Mouse (Mus musculus) CH12F3 (cell line): ENCODE results near the gene Naa60.

Experiments used
- in situ Hi-C: fragments of 300-500 bp; cut with MboI; formaldehyde crosslinking; loops from 2 replicates; pipeline ENCODE4 v1.14.3; 2020; ENCODE audit warnings: low sequenced_read_pairs

The Naa60 gene

GRCm38 (mm10) chr16:3885065-3885670, 13.0 kb downstream of the Naa60 start:
- in situ Hi-C loops = no loop called here

DNA sequence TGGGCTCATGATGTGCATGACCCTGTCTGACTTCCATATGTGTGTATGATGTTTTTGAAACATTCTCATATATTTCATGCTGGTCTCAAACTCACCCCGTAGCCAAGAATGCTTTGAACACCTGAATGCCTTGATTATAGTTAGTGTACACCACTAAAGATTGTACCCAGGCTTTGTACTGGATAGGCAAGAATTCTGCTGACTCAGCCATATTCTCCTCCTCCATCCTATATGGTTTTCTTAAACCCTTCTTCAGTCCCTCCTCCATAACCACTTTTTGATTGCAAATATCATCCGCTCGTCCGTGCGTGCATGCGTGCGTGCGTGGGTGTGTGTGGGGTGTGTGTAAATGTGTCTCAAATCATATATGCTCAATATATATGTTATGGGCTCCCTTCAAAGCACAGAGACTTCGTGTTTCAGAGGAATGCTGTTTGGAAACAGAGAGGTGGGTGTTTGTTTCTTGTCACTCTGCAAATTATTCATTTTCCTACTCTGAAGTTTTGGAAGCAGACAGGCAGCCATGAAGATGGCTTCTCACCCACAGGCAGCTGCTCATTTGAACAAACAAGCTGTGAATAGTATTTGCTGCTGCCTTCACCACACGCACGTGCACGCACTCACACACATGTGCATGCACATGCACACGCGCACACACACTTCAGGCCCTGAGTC, 19.6 kb downstream of the Naa60 start:
- in situ Hi-C loops = no loop called here

DNA sequence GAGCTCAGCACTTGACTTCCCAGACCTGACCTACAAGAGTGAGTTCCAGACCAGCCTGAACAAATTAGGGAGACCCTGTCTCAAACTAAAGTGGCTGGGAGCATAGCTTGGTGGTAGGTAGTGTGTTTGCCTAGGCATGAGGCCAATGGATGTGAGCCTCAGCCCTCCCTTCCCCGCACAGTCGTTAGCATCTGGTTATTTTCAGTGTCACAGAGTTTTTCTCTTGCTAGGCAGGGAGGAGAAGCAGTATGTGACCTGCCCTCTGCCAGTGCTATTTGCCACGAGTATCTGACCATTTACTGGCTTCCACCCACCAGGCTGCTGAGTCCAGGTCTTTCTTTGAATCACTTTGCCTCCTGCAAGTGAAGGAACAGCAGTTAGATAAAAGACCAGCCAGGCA, 21.6 kb downstream of the Naa60 start:
- in situ Hi-C loops = no loop called here

GRCm38 (mm10) chr16:3895173-3895792, 23.1 kb downstream of the Naa60 start:
- in situ Hi-C loops = no loop called here

- in situ Hi-C loops = no loop called here
These were observed 23.9 kb downstream of the Naa60 start for GRCm38 (mm10) chr16:3896046-3896445.

DNA sequence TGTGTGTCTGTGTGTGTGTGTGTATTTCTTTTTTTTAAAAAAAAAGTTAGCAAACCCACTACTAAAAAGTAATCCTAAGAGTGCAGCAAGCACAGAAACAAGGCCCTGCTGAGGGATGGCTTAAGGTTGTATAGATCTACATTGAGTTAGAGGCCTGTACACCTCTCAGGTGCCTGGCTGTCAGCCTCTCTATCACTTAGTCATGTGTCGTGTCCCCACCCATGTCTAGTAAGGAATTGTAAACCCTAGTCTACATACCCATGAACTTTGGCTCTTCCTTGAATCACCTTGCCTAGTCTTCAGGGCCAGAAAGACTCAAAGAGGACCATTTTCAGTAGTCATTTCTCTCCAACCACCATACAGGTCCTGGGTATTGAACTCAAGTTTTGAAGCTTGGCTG, 24.4 kb downstream of the Naa60 start:
- in situ Hi-C loops = no loop called here

DNA sequence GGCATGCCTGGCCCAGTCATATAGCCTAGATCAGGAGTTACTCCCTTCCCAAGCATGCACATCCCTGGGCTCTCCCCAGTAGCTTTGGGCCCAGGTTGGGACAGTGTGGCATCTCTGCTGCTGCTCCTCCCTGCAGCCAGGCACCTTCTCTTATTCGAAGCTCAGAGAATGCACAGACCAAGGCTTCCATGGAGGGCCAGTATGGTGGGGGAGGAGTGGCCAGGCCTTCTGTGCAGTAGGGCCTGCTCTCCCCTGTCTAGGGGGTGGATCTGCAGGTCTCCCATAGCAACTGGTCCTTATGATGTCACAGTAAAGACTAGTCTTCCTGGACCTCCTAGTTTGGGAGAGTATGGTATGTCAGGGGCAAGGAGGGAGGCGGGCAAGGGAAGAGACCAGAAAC, 35.3 kb downstream of the Naa60 start:
- in situ Hi-C loops = no loop called here

GRCm38 (mm10) chr16:3908537-3909111, 36.4 kb downstream of the Naa60 start, which contains the start of the genes 1700037C18Rik and Cluap1:
TSS of gene 1700037C18Rik (minus strand) at chr16:3908689.
TSS of gene Cluap1 (plus strand) at chr16:3908801.
- in situ Hi-C loops = no loop called here

GRCm38 (mm10) chr16:3909118-3909517, 36.9 kb downstream of the Naa60 start:
- in situ Hi-C loops = no loop called here

DNA sequence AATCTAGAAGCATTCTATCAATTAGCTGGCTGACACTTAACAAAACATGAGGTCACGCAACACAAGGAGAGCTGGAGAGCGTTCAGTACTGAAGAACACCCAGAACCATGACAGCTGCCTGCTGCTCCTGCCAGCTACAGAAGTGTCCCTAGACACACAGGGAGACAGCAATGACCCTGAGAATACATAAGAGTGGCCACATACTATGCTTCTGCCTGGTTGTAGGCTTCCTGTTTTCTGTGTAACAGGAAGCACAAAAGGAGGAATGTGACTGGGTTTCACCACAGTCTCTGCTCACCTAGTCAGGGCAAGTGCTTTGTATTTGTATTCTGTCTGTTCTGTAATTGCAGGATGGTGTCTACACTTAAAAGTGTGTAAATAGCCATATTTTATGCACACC, 48.6 kb downstream of the Naa60 start:
- in situ Hi-C loops = no loop called here

DNA sequence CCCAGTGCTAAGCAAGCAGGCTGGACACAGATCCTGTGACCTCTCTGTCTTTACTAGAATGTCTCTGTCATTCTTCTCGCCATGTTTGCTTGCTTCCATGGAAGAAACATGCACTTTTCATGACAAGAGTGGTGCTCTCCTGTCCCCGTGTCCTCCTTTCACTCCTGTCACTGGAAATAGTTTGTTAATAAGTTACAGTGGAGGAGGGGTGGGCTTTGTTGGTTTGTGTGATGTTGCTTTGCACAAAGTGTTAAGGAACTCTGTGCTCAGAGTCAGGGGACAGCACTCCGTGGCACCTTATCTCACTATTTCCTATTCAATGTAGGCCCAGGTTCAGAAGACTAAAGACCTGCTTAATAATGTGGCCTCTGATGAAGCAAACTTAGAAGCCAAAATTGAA, 51.3 kb downstream of the Naa60 start:
- in situ Hi-C loops = no loop called here

GRCm38 (mm10) chr16:3923966-3924365, 51.8 kb downstream of the Naa60 start:
- in situ Hi-C loops = no loop called here

DNA sequence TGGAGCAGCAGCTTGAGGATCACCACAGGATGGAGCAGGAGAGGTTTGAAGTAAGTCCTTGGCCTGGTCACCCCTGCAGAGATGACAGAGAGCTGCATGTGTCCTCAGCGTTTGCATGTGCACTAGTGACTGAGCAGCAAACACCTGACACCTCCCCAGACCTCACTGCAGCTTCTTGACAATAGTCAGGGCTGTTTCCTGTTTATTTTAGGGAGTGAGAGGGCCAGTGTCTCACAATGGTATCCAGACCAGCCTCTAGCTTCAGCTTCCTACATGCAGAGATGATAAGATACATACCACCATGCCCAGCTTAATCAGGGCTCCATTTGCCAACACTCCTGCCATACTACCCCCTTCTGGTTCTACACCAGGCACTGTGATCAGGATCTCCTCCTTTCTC, 56.4 kb downstream of the Naa60 start:
- in situ Hi-C loops = no loop called here

GRCm38 (mm10) chr16:3929151-3929550, 57.0 kb downstream of the Naa60 start:
- in situ Hi-C loops = no loop called here

- in situ Hi-C loops = no loop called here
These were observed 61.4 kb downstream of the Naa60 start for GRCm38 (mm10) chr16:3933536-3933935.

DNA sequence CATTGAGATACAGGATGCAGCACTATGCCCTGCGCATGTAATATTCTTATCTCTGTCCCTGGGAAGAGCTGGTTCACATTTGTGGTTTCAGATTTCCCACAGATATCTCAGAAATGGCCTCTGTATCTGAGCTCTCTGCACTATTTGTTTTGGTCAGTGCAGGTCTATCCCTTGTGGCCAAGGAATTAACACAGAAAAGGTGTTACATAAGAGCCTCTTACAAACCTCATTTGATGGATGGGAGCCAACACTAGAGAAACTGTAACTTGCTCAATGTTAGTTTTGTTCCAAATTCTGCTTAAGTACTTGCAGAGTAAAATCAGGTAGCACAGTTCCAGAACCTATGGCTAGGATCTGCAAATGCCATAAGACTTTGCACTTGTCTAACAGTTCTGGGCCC, 61.9 kb downstream of the Naa60 start:
- in situ Hi-C loops = no loop called here

GRCm38 (mm10) chr16:3934701-3935100, 62.5 kb downstream of the Naa60 start:
- in situ Hi-C loops = no loop called here

- in situ Hi-C loops = no loop called here
These were observed 79.0 kb downstream of the Naa60 start for GRCm38 (mm10) chr16:3951141-3951540.
